Mouse (Mus musculus) 3T3-L1 (cell line): ENCODE results near the gene Olfr1033.
"Not testable (repeated sequence)": the region's sequence is repeated elsewhere in the genome, so short reads cannot be mapped to it uniquely, and the experiment has no call there.

Source experiments
- DNase-seq: peaks from one replicate; pipeline ENCODE4 v3.0.0-alpha.2; 2015; ENCODE audit warnings: low read depth, low spot score

Gene Olfr1033

GRCm38 (mm10) chr2:86020406-86020805, at the start of gene Olfr1033:
Gene Olfr1033 (plus strand): TSS chr2:86020633.
- DNase-seq = not testable (repeated sequence)

DNA sequence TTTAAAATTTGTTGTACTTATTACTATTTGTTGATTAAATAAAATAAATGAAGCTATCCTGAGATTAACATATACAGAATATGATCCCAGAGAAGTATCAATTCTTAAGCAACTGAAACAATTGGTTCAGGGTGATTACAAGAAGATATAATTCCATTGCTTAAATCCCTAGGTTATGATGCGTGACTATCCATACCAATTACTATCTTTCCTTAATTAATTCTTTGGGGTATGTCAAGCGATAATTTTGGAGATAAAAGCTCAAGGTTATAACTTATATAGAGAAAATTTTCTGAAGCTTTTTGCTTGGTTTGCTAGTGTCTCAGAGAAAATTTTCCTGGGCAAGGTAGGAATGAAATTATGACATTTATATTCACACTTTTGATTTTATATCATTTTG, 46.8 kb upstream of the Olfr1033 start, which contains the start of gene Olfr1029:
Olfr1029 (plus strand) TSS at position 301 of the 400 bp plus-strand sequence.
- no peak for DNase-seq

DNA sequence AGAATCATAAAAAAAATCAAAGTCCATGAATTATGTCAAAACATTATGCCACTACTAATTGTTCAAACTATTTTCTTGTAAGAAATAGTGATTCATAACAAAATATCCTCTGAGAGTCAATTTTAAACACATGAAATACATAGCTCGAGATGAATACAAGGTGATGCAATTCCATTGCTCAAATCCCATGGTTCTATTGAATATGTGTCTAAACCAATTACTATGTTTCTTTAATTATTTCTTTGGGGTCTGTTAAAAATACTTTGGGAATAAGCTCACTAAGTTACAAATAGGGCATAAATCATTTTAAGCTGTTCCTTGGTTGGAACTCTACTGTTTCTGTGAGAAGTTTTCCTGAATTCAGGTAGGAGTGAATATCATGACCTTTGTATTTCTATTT, 41.5 kb upstream of the Olfr1033 start, which contains the start of gene Olfr1030:
Olfr1030 (plus strand) TSS at position 301 of the 400 bp plus-strand sequence.
- no peak for DNase-seq

- no peak for DNase-seq
Observed at GRCm38 (mm10) chr2:85990004-85990403, 30.4 kb upstream of the Olfr1033 start, which contains the start of gene Olfr1031. Gene Olfr1031 (plus strand): TSS chr2:85990304.

DNA sequence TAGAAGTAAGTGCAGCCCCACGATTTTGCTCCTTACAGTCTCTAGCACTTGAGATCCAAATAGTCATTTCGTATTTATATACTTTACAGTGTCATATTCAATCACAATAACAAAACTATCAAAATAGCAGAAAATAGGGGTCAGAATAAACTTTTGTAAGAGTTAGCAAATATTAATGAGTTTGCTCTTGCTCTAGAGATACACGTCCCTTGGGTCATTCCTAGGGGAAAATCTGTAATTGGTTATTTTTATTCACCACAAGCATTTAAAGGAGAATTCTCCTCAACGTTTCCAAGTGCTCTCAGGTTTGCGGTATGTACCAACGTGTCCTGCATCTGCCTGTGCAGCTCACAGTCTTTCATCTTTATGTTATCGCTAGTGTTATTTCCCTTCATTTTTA, 15.2 kb upstream of the Olfr1033 start, which contains the start of gene Olfr1032:
Olfr1032 (plus strand) TSS at position 301 of the 400 bp plus-strand sequence.
- DNase-seq = no peak

DNA sequence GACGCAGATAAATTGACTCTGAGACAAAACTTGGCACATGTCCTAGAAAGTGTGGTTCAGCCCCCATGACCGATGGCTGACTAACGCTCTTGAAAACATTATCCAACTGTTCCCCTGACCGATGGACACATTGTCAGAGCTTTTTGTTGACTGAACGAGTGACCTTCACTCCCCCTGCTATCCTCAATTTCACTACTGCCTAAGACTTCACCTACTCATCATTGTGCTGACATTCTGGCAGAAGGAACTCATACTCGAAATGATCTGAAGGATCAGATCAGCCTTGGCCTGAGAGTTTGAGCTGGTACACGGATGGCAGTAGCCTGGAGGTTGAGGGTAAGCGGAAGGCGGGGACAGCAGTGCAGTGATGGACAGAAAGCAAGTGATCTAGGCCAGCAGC, 1.1 kb downstream of the Olfr1033 start:
- not testable (repeated sequence) for DNase-seq

DNA sequence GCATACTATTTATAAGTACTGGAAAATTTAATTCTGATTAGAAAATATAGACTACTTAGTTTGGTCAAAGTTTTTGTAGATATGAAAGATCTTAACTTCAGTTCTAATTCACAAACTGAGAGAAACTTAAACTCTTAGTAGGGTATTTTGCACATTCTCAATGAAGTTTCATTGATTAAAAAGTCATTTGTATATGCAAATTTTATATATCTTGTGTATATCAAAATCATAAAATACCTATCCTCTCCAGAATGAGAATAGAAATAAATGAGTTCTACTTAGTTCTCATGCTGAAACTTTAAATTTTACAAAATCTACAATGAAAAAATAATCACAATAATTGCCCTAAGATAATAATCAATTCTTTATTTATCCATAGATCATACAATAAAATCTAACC, 25.1 kb downstream of the Olfr1033 start, which contains the start of gene Olfr1034:
Olfr1034 (plus strand) TSS at position 301 of the 400 bp plus-strand sequence.
- no peak for DNase-seq

DNA sequence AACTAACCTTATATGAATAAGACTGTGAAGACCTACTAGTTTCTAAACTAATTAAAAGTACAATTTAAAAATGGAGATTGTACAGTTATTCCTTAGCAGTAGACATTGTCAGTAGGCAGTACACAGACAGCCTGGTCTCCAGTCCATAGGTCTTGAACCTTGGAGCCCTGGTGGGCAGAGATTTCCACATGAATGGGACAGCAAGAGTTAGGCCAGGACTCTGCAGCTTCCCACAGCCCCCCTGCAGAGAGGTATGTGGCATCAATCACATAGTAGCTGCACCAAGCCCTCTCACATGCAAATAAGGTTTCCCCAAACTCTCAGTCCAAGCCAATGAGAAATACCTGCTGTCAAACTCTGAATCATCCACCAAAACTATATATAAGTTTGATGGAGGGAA, 30.3 kb downstream of the Olfr1033 start:
- DNase-seq = not testable (repeated sequence)

- DNase-seq = not testable (repeated sequence)
Observed at GRCm38 (mm10) chr2:86063766-86064165, 43.3 kb downstream of the Olfr1033 start.

DNA sequence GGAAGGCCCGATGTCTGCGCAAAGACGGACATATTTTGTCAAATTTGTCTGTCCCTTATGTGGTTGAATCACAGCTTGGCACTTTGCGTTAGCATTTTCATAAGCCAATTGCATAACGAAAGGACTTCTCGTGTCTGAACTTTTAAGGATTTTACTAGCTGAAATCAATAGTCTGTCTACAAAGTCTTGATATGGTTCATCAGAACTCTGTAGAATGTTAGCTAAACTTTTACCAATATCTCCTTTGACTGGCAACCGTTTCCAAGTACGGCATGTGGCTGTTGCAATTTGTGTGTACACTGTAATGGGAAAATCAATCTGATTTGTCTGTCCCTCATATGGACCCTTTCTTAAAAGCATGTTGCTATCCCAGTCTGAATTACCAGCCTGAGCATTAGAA, 49.8 kb downstream of the Olfr1033 start:
- no peak for DNase-seq

DNA sequence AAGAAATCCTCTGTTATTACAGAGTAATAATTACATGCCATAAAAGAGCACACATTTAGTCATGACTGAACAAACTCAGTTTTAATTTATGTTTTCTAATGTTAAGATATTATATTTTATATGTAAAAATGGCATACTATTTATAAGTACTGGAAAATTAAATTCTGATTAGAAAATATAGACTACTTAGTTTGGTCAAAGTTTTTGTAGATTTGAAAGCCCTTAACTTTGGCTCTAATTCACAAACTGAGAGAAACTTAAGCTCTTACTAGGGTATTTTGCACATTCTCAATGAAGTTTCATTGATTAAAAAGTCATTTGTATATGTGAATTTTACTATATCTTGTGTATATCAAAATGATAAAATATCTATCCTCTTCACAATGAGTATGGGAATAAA, 53.3 kb downstream of the Olfr1033 start, which contains the start of gene Olfr1036:
Olfr1036 (plus strand) TSS at position 301 of the 400 bp plus-strand sequence.
- DNase-seq = not testable (repeated sequence)

DNA sequence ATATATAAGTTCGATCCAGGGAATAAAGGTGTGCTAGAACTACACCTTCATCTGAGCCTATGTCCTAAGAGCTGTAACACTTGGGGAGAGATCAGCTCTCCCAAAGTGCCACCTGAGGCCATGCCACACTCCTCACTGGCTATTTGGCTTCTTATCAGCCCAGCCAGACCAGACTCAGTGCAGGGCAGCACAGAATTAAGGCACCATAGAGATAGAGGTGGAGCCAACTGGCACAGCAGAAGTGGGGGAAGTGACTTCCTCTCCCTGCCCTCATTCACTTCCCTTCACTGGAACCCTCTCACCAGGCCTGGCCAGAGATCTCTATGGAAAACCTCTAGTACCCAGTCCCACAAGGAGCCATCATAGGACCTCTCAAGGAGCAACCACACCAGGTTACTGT, 60.0 kb downstream of the Olfr1033 start:
- DNase-seq = not testable (repeated sequence)

DNA sequence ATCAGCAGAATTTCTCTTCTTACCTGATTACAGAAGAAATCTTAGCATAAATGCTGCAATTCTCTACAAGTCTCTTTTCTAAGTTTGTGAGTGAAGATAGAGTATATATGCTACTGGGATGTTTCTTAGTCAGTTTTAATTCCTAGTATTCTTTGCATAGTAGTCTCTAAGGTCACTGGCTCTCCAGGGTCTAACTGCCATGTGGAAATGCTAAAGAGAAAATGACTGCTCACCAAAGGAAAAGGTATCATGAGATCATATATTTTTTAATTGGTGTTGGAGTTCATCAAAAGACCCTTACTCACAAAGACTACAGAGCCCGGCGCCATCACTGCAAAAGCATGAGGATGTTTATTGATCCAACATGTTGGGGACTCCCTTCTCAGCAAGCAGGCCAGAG, 66.9 kb downstream of the Olfr1033 start, which contains the start of gene Olfr1037:
Olfr1037 (minus strand) TSS at position 101 of the 400 bp plus-strand sequence.
- no peak for DNase-seq
